Mouse (Mus musculus) E14TG2a.4 (cell line): ENCODE data around the gene Ptrh1.

Experiments used
- CTCF ChIP-seq: conservative IDR thresholded peaks from 2 replicates; pipeline ENCODE4 v1.5.1; 2014; ENCODE audit warnings: low read length
- POU5F1 ChIP-seq: IDR thresholded peaks from 2 replicates; pipeline ENCODE4 v1.6.1; 2014; ENCODE audit warnings: low read length, borderline replicate concordance

GRCm38 (mm10) chr2:32729547-32729946 lies 46.0 kb upstream of the Ptrh1 start:
- TF ChIP-seq CTCF: no peak
- TF ChIP-seq POU5F1: no peak
